Mouse (Mus musculus) heart, postnatal 25 days (tissue): Measurements from ENCODE around the gene Abracl. TPM values are rescaled to one million over a fixed set of nuclear protein-coding genes. Genes with fewer than 3 reads are reported as not detected.

ENCODE experiments used
- DNase-seq: peaks from one replicate; pipeline ENCODE4 v3.0.0; 2022; ENCODE audit warnings: low spot score
- intact Hi-C: fragments of 180-260 bp; cut with DNase I; formaldehyde crosslinking; loops from one replicate; pipeline ENCODE4 v1.15.1; 2025
- total RNA-seq, 2 experiments: library from RNA; stranded (reverse); gene quantifications; 2 replicates each; pipeline ENCODE4 v1.2.3; 2021

The Abracl gene
- total RNA-seq, 2 experiments from 2014 or later: 28.1 to 37.9 TPM

DNA sequence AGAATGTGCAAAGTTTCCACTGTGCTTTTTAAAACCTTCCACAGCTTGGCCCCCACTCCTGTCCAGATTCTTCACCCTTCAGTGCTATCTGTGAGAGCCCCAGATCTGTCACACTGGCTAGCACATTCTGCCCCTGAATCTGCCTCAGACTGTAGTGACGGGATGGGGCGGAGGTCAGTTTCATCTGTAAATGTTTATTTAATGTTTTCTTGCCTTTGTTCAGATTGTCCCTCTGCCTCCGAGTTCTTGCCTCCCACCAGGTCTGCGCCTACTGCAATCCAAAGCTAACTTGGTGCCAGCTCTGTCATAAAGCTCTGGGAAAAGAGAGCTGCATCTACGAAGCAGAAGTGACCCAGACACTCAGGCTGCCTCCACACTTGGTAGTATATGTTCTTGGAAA, 13.8 kb upstream of the Abracl start:
- DNase-seq: no peak
- intact Hi-C loops: no loop called here

DNA sequence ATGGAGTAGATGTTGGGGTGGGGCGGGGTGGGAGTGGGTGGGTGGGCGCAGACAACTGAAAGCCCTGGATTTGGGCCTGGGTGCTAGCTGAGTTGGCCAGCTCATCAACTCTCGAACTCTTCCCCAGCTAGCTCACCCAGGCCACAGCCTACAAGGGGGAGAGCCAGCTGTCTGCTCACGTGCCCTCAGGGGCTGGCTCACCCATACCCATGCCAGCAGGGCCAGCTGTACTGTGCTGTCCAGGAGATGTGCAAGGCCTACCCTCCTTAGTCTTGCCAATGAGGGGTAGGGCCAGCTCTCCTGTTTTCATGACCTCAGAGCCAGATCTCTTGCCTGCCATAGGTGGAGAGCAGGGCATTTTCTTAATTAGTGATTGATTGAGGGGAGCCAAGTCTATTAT, 11.3 kb upstream of the Abracl start:
- intact Hi-C loops: no loop called here
- no peak for DNase-seq

DNA sequence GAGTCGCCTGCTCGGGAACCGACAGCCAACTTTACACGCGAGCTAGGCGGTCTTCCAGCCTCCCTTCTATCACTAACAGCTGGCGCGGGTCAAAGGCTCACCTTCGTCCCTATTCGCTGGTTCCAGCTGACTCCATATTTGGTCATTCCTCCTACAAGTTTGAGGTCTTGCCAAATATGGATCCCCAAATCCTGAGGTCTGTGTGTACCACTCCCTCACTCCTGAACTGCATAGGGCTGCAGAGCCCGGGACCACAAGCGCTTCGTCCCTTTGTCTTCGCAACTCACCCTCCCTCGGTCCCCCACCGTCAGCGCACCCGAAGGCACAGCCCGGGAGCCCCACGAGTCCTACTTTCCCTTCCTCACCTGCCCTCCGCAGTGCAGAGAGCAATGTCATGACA, 776 bp downstream of the Abracl start:
- DNase-seq: peak; percentile 63
- intact Hi-C loops: loop anchor here (2.0 to 5.0 kb wide), 2 partner anchors 32 to 75 kb away; partner anchors contain the start of genes Heca and Reps1

DNA sequence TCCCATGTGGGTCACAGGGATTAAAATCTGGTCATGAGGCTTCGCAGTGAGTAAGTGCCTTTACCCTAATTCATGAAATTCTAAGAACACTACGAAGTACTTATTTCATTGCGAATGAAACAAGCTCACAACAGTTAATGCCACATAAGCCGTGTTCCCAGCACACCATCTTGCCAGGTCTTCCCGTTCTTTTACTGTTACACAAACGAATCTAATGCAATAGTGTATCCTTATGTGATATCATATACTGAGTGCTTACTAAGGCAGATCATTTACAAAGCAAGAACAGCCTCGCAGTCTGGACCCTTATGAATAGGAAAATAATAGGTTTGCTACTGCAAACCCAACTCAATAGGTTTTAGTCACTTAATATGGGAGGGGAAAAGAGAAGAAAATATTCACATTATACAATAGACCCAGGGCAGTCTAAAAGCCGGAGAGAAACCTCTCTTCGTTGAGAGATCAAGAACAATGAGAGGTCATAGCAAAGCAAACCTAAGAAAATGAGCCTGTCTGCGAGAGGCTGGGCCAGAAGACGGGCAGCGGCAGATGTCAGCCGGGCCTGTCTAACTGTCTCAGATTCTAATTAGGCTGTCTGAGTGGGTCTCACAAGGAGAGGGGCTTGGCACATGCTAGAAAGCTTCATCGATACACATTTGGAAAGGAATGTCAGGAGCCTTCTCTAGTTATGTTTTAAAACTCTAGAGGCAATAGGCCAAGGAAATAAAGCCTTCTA, 1.3 kb downstream of the Abracl start:
- intact Hi-C loops: loop anchor here (2.0 to 5.0 kb wide), 2 partner anchors 33 to 74 kb away; partner anchors contain the start of genes Heca and Reps1
- DNase-seq: no peak

DNA sequence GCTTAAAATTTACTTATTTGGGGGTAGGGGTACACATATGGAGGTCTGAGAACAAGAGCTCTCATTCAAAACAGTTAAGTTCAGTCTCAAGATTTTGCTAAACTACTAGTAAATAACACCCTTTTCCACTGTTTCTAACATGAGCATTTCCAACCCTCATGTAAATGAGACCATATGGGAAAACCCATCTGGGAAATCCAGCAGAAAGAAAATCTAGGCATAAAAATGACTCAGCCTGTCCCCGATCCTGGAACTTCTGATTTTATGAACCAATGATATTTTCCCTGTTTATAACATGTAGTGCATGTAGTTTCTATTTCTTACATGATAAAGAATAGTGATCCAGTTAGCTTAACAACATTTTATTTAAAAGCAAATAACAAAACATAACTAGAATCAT, 2.2 kb downstream of the Abracl start:
- no peak for DNase-seq
- intact Hi-C loops: loop anchor here (5.0 kb wide), 1 partner anchor 74 kb away; the partner anchor contains the start of gene Heca

DNA sequence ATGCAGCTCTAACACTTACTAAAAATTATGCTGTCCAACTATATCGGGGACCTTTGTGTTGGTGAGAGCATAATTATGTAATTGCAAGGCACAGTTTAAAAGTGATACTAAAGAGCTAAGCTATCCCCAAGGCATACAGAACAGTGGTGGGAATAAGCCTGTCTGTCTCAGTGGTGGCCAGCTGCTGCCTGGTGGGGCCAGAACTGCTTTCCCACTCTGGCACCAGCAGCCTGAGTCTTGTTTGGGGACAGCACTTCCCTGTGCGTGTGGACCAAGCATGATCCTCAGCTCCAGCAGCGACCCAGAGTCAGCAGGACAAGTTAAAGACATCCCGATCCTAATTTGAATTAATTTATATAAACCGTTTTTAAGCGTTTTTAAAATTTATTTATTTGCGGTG, 2.6 kb downstream of the Abracl start:
- DNase-seq: no peak
- intact Hi-C loops: loop anchor here (5.0 kb wide), 1 partner anchor 73 kb away; the partner anchor contains the start of gene Heca

DNA sequence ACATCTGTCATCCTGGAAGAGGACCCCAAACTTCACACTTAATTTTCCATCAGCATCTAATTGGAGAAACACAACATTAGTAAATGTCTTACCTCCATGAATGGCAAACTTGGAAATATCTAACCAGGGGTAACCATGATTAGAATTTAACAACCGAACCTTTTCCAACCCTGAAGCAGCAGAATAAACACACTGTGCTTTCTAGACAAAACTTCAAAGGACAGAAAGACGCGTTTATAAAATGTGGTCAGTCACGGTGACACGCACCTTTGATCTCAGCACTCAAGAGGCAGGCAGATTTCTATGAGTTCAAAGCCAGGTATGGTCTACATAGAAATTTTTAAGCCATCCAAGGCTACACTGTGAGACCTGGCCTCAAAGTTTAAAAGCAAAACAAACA, 11.3 kb downstream of the Abracl start:
- intact Hi-C loops: no loop called here

DNA sequence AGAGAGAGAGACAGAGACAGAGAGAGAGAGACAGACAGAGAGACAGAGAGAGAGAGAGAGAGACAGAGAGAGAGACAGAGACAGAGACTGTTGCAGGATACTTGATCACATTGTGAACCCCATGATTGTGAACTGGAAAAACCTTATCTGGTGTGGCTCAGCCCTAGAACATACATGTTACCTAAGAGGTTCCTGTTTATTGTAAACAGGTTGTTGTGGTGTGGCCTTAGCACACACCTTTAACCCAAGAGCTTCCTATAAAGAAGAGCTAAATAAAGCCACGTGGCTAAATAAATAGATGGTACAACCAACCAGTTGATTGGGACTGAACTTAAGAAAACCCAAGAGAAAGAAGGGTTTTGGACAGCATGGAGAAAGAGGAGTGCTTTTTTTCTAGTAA, 13.3 kb downstream of the Abracl start:
- DNase-seq: no peak
- intact Hi-C loops: no loop called here

More for the DNA sequence above, 11.3 kb downstream of the Abracl start:
- DNase-seq: no peak

DNA sequence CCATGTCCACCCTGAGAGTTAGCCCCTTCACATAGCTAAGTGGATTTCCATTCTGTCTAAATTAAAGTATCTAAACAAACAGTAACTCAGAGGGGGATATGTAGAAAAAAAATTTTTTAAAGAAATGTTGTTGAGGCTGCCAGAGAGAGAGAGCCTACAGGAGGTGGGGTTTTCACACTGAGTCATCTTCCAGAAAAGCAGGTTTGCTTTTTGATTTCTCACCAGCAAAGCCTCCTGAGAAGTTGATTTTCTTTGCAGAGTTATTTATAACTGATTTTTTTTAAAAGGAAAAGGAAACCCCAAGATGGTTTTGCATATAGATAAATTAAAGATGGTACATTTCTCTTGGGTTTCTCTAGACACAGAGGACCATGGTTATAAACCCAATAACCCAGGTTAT, 15.0 kb downstream of the Abracl start:
- intact Hi-C loops: no loop called here
- DNase-seq: no peak

DNA sequence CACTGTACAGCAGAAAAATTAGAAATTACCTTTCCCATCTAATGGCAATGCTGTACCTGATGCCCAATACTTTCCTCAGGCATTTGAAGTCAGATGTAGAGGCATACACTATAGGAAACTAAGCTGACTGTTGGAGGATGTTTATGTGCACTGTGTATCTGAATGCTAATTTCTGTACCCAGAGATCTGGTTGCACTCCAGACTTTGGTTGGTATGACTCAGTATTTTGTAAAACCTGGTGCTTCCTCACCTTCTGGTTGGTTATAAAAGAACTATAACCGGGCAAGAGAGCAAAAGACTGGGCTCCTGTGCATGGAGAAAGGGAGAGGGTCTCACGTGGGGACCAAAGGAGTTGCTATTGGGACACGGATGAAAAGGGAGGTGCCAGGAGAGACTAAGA, 15.8 kb downstream of the Abracl start:
- DNase-seq: no peak
- intact Hi-C loops: no loop called here

DNA sequence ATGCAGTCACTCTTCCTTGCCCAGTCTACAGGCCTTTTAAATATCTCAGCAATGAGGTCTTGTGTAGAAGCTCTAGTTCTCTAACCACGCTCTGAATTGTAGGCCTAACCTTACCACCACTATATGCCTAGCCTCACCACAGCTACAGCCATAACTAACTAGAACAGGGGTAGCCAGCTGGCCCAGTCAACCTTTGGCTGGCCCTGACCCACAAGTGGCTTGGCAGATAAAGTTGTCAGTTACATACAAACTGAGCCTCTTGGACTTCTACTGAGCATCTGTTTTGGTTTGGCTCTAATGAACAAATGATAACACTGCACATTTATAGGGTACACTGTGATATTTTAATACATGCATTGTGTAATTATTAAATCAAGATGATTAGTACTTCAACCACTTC, 16.3 kb downstream of the Abracl start:
- intact Hi-C loops: no loop called here
- peak; percentile 20 for DNase-seq

DNA sequence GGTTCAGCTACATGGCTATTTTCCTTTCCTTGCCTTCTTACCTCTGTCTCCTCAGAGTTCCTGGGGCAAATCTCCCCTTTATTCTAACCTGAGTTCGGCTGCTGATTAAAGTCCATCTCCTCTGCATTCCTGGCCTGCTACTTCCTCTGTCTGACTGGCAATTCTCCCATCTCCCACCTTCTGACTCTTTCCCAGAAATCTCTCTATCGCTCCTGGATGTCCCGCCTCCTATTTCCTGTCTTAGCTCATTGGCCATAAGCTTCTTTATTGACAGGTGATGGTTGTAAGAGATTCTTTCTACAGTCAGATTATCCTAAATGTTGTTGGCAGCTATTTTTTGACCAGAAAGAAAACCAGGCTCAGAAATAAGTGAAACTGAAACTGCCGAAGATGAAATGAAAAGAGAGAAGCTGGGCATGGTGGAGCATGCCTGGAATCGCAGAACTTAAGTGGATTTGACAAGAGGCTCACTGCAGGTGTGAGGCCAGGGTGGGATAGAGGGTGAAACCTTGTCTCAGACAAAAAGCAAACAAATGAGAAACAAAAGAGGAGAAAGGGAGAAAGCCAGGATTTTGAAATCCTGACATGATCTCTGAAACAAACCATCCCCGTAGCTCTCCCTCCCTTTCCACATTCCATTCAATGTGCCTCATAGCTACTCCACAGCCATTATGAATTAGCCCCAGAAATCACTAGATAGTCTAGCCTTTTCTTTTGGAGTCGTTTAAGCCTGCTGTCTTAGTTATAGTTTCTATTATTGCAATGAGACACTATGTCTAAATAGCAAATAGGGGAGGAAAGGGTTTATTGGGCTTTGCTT, 17.7 kb downstream of the Abracl start:
- intact Hi-C loops: no loop called here
- no peak for DNase-seq

DNA sequence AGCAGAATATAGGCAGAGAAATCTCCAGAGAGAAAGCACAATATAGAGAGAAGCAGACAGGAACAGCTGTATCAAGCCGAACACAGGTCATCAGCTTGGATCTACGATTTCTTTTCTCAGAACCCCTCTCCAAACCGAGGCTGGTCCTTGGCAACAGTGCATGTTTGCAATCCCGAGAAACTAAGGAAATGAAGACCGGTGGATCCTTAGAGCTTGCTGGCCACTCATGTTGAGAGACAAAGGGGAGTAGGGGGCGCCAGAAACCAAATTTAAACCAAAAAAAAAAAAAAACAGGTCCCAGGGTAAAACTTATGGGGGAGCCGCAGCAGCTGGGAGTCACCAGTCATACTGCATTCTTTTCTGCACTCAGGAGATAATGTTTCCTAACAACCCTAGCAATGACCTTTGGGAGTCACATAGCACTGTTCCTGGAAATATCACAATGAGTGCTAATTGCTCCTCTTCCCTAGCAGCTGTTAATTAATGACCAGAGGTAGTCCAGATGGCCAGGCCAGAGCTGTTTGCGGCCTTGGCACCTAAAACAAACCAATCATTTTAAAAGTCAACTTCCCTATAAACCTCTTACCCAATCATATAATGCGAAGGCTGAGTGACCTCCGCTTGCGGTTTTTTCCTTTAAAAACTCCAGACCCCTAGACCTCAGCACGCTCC, 19.0 kb downstream of the Abracl start:
- intact Hi-C loops: no loop called here

DNA sequence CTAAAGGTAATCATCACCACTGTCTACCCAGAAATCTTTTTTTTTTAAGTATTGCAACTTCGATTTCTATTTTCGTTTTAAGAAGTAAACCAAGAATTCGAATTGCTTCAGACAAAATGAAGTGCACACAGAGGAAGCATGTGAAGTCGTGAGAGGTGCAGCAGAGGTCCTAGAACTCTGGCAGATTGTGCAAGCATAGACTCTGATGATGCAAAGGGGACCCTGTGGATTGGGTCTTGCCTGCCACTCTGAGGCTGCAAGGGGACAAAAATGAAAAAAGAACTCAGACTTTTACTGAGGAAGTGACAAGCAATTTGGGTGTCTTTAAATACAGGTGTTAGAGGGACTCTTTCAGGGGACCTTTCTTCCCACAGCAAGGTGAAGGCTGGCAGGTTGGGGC, 32.5 kb downstream of the Abracl start:
- DNase-seq: no peak
- intact Hi-C loops: no loop called here

More for the DNA sequence above, 19.0 kb downstream of the Abracl start:
- no peak for DNase-seq

DNA sequence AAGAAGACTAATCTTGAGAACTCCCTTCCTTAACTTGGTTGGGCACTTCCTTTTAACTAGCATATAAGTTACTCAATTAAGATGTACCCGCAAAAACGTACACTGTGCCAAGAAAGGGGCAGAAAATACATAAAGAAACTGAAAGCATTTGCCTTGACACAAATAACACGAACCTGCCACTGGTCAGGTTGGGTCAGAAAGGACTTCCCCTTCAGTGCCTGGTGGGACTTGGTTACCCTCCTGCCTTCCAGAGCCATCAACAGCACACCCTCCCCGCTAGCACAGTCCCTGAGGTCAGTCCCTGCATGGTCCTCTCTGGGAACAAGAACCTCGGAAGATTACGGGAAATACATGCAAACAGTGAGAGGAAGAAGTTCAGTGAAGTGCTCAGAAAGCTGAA, 34.0 kb downstream of the Abracl start:
- no peak for DNase-seq
- intact Hi-C loops: no loop called here

DNA sequence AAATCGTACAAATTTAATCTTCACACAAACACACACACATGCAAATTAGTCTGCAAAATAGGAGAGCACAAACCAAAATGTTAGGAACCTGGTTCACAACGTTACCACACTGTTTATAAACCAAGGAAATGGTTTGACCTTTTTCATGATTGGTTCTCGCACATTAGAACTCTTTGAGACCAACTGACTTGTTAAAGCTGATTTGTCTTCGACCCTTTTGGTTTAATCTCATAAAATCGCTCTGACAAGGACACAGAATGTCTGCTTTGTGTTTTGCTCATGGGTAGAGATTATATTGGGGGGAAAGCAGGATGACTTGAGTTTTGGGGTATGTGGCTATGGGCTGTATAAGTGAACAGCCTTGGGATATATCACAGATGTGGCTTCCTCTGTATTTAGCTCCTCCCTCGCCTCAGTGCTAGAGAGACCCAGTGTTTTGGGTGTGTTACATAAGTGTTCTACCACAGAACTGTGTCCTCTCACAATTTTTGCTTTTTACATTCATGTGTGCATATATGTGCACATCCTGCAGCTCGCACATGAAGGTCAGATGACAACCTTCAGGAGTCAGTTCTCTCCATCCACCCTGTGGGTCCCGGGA, 35.2 kb downstream of the Abracl start:
- DNase-seq: no peak
- intact Hi-C loops: no loop called here

DNA sequence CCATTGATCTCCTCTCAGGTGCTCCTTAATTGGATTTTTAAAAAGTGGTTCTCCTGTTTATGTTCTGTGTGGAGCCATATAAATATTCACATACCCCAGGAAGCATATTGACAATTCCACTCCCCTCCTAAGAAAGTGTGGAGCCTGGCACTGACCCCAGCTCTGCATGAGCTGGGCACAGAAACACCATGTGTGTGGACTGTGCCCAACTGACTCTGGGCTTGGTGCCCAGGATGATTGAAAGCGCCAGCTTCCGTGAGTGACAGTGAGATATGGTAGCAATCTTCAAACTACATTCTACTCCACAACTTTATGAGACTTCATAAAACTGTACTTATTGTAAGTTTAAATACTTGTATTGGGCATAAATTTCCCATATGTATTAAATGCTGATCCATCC, 39.8 kb downstream of the Abracl start:
- DNase-seq: no peak
- intact Hi-C loops: no loop called here

DNA sequence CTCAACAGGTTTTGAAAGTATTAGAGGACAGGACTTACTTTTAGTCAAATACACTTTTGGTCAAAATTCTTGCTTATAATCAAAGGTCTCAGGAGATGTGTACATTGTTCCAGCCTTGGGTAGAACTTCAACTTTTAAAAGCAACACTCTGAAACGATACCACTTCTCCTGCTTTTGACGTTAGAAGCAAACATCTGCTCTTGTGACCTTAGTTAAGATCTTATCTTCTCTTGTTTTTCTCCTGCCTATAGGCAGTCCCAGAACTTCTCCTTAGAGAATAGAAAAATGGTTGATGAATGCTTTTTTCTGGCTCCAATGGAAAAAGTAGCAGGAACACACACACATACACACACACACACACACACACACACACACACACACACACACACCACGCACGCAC, 57.0 kb downstream of the Abracl start:
- no peak for DNase-seq
- intact Hi-C loops: no loop called here
